Mouse (Mus musculus): ENCODE measurements around the gene Samd3. TPM values are rescaled to one million over a fixed set of nuclear protein-coding genes. Genes with fewer than 3 reads are reported as not detected.

The Samd3 gene
- polyA plus RNA-seq (2014; fragmentation: Nextera tagmentation; extraction: Ambion mirVana) = 0.79 and 0.81 TPM in 2 replicates

GRCm38 (mm10) chr10:26229488-26229887 is at the start of gene Samd3:
TSS of gene Samd3 (plus strand) at chr10:26229707.
- Histone ChIP-seq H3K27me3 (ENCODE audit: control insufficient read depth, insufficient read depth, low read length) (no peaks in the 10 kb centered on the region), H3K4me3 (ENCODE audit: low read depth, low read length) (no peak within 1 kb of the TSS), H3K4me2 (no peak within 1 kb of the TSS), H3K36me3 (ENCODE audit: control insufficient read depth, insufficient read depth, low read length) (no peaks in the 10 kb centered on the region), H3K27ac (ENCODE audit: low read depth, low read length) (no peak within 1 kb of the TSS), H3K9me3 (ENCODE audit: control insufficient read depth, low read length) (no peaks in the 10 kb centered on the region), H3K4me1 (ENCODE audit: control insufficient read depth, insufficient read depth, low read length) (no peaks in the 10 kb centered on the region), H3K9ac (ENCODE audit: low read length) (no peak within 1 kb of the TSS)
- DNase-seq (ENCODE audit: low spot score, missing footprints) (no peak), ATAC-seq (ENCODE audit: low FRiP score) (no peak)
- 76% methylated on average over 4 of the region's 4 CpGs for WGBS

GRCm38 (mm10) chr10:26185289-26185688 is 44.2 kb upstream of the Samd3 start:
- Histone ChIP-seq H3K4me2 (no peak overlapping the region), H3K27me3 (ENCODE audit: control insufficient read depth, insufficient read depth, low read length) (no peaks in the 10 kb centered on the region), H3K4me3 (ENCODE audit: low read depth, low read length) (no peak overlapping the region), H3K9me3 (ENCODE audit: control insufficient read depth, low read length) (no peaks in the 10 kb centered on the region), H3K27ac (ENCODE audit: low read depth, low read length) (no peak overlapping the region), H3K4me1 (ENCODE audit: control insufficient read depth, insufficient read depth, low read length) (no peaks in the 10 kb centered on the region), H3K9ac (ENCODE audit: low read length) (no peak overlapping the region), H3K36me3 (ENCODE audit: control insufficient read depth, insufficient read depth, low read length) (no peaks in the 10 kb centered on the region)
- 88% methylated on average over 5 of the region's 5 CpGs for WGBS
- DNase-seq (ENCODE audit: low spot score, missing footprints) (no peak), ATAC-seq (ENCODE audit: low FRiP score) (no peak)

GRCm38 (mm10) chr10:26190811-26191210 is 38.7 kb upstream of the Samd3 start:
- no peak for ATAC-seq (ENCODE audit: low FRiP score)
- no peak overlapping the region for H3K27ac ChIP-seq (ENCODE audit: low read depth, low read length)

GRCm38 (mm10) chr10:26194892-26195291 is 34.6 kb upstream of the Samd3 start:
- no peak for DNase-seq (ENCODE audit: low spot score, missing footprints)
- Histone ChIP-seq H3K9me3 (ENCODE audit: control insufficient read depth, low read length) (no peaks in the 10 kb centered on the region), H3K9ac (ENCODE audit: low read length) (no peak overlapping the region), H3K4me2 (no peak overlapping the region), H3K27ac (ENCODE audit: low read depth, low read length) (no peak overlapping the region), H3K36me3 (ENCODE audit: control insufficient read depth, insufficient read depth, low read length) (no peaks in the 10 kb centered on the region), H3K4me3 (ENCODE audit: low read depth, low read length) (no peak overlapping the region), H3K27me3 (ENCODE audit: control insufficient read depth, insufficient read depth, low read length) (no peaks in the 10 kb centered on the region), H3K4me1 (ENCODE audit: control insufficient read depth, insufficient read depth, low read length) (no peaks in the 10 kb centered on the region)
- ATAC-seq (ENCODE audit: low FRiP score) = no peak
- 71% methylated on average over 1 of the region's 1 CpGs for WGBS

More at GRCm38 (mm10) chr10:26190811-26191210, 38.7 kb upstream of the Samd3 start:
- no peak for DNase-seq (ENCODE audit: low spot score, missing footprints)
- H3K9ac ChIP-seq (ENCODE audit: low read length) = no peak overlapping the region
- no peaks in the 10 kb centered on the region for H3K9me3 ChIP-seq (ENCODE audit: control insufficient read depth, low read length)
- no peak overlapping the region for H3K4me2 ChIP-seq
- no peak overlapping the region for H3K4me3 ChIP-seq (ENCODE audit: low read depth, low read length)
- H3K36me3 ChIP-seq (ENCODE audit: control insufficient read depth, insufficient read depth, low read length) = no peaks in the 10 kb centered on the region
- H3K4me1 ChIP-seq (ENCODE audit: control insufficient read depth, insufficient read depth, low read length) = no peaks in the 10 kb centered on the region
- H3K27me3 ChIP-seq (ENCODE audit: control insufficient read depth, insufficient read depth, low read length) = no peaks in the 10 kb centered on the region

GRCm38 (mm10) chr10:26202708-26203368 is 26.7 kb upstream of the Samd3 start:
- Histone ChIP-seq H3K4me1 (ENCODE audit: control insufficient read depth, insufficient read depth, low read length) (no peaks in the 10 kb centered on the region), H3K4me2 (no peak overlapping the region), H3K27ac (ENCODE audit: low read depth, low read length) (no peak overlapping the region), H3K4me3 (ENCODE audit: low read depth, low read length) (no peak overlapping the region), H3K36me3 (ENCODE audit: control insufficient read depth, insufficient read depth, low read length) (no peaks in the 10 kb centered on the region), H3K9me3 (ENCODE audit: control insufficient read depth, low read length) (no peaks in the 10 kb centered on the region), H3K27me3 (ENCODE audit: control insufficient read depth, insufficient read depth, low read length) (no peaks in the 10 kb centered on the region), H3K9ac (ENCODE audit: low read length) (no peak overlapping the region)
- DNase-seq (ENCODE audit: low spot score, missing footprints) = no peak
- 88% methylated on average over 9 of the region's 9 CpGs for WGBS
- ATAC-seq (ENCODE audit: low FRiP score) = no peak

- H3K9me3 ChIP-seq (ENCODE audit: control insufficient read depth, low read length) = no peaks in the 10 kb centered on the region
- no peaks in the 10 kb centered on the region for H3K4me1 ChIP-seq (ENCODE audit: control insufficient read depth, insufficient read depth, low read length)
- H3K4me2 ChIP-seq = no peak overlapping the region
- H3K36me3 ChIP-seq (ENCODE audit: control insufficient read depth, insufficient read depth, low read length) = no peaks in the 10 kb centered on the region
- no peak overlapping the region for H3K4me3 ChIP-seq (ENCODE audit: low read depth, low read length)
- 83% methylated on average over 4 of the region's 4 CpGs for WGBS
- no peak overlapping the region for H3K9ac ChIP-seq (ENCODE audit: low read length)
- no peak overlapping the region for H3K27ac ChIP-seq (ENCODE audit: low read depth, low read length)
- H3K27me3 ChIP-seq (ENCODE audit: control insufficient read depth, insufficient read depth, low read length) = no peaks in the 10 kb centered on the region
- ATAC-seq (ENCODE audit: low FRiP score) (no peak), DNase-seq (ENCODE audit: low spot score, missing footprints) (peak; percentile 60)
Measured at GRCm38 (mm10) chr10:26220729-26221128, 8.8 kb upstream of the Samd3 start.

GRCm38 (mm10) chr10:26226241-26226640 is 3.3 kb upstream of the Samd3 start:
- no peak for ATAC-seq (ENCODE audit: low FRiP score)
- DNase-seq (ENCODE audit: low spot score, missing footprints) = no peak
- no peaks in the 10 kb centered on the region for H3K27me3 ChIP-seq (ENCODE audit: control insufficient read depth, insufficient read depth, low read length)
- H3K36me3 ChIP-seq (ENCODE audit: control insufficient read depth, insufficient read depth, low read length) = no peaks in the 10 kb centered on the region
- H3K4me3 ChIP-seq (ENCODE audit: low read depth, low read length) = no peak overlapping the region
- WGBS = 88% methylated on average over 5 of the region's 5 CpGs
- H3K4me2 ChIP-seq = no peak overlapping the region
- no peak overlapping the region for H3K9ac ChIP-seq (ENCODE audit: low read length)
- no peak overlapping the region for H3K27ac ChIP-seq (ENCODE audit: low read depth, low read length)
- no peaks in the 10 kb centered on the region for H3K4me1 ChIP-seq (ENCODE audit: control insufficient read depth, insufficient read depth, low read length)
- no peaks in the 10 kb centered on the region for H3K9me3 ChIP-seq (ENCODE audit: control insufficient read depth, low read length)

GRCm38 (mm10) chr10:26226734-26227133 is 2.8 kb upstream of the Samd3 start:
- no peaks in the 10 kb centered on the region for H3K36me3 ChIP-seq (ENCODE audit: control insufficient read depth, insufficient read depth, low read length)
- no peak overlapping the region for H3K27ac ChIP-seq (ENCODE audit: low read depth, low read length)
- H3K4me2 ChIP-seq = no peak overlapping the region
- WGBS = 64% methylated on average over 2 of the region's 2 CpGs
- H3K9ac ChIP-seq (ENCODE audit: low read length) = no peak overlapping the region
- no peaks in the 10 kb centered on the region for H3K27me3 ChIP-seq (ENCODE audit: control insufficient read depth, insufficient read depth, low read length)
- ATAC-seq (ENCODE audit: low FRiP score) (no peak), DNase-seq (ENCODE audit: low spot score, missing footprints) (no peak)
- H3K9me3 ChIP-seq (ENCODE audit: control insufficient read depth, low read length) = no peaks in the 10 kb centered on the region
- H3K4me3 ChIP-seq (ENCODE audit: low read depth, low read length) = no peak overlapping the region
- no peaks in the 10 kb centered on the region for H3K4me1 ChIP-seq (ENCODE audit: control insufficient read depth, insufficient read depth, low read length)

GRCm38 (mm10) chr10:26228187-26228586 is 1.3 kb upstream of the Samd3 start:
- Histone ChIP-seq H3K9ac (ENCODE audit: low read length) (no peak overlapping the region), H3K4me1 (ENCODE audit: control insufficient read depth, insufficient read depth, low read length) (no peaks in the 10 kb centered on the region), H3K4me3 (ENCODE audit: low read depth, low read length) (no peak overlapping the region), H3K27ac (ENCODE audit: low read depth, low read length) (no peak overlapping the region), H3K4me2 (no peak overlapping the region), H3K36me3 (ENCODE audit: control insufficient read depth, insufficient read depth, low read length) (no peaks in the 10 kb centered on the region), H3K27me3 (ENCODE audit: control insufficient read depth, insufficient read depth, low read length) (no peaks in the 10 kb centered on the region), H3K9me3 (ENCODE audit: control insufficient read depth, low read length) (no peaks in the 10 kb centered on the region)
- DNase-seq (ENCODE audit: low spot score, missing footprints) = no peak
- ATAC-seq (ENCODE audit: low FRiP score) = no peak
